ENCODE assay signal across 8 mouse cellular contexts in the genomic region with DNA sequence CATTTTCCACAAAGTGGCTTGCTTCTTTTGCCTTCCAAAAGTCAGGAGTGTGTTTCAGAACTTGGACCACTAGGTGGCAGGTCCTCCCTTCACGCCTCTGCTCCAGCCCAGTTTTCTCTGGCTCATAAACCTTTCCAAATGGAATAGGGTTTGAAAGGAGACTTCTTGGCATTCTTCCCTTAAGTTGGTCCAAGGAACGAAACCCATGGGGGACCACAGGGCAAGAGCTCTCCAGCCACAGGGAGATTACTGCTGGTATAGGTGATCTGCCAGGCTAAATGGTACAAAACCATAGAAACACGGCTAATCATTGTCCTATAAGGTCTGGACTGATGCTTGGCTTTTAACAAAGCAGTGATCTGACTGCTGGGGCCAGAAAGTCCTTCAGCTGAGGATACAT.
DNase-seq lines count a peak whose midpoint lies in the region; ATAC-seq and TF ChIP-seq lines count a peak whose summit lies in the region.

No protein-coding gene starts in this region.

- H3K4me1 ChIP-seq in bone marrow, adult 2 months (ENCODE audit: control insufficient read depth, insufficient read depth, low read length) = no peaks in the 10 kb centered on the region
- peaks cover 19% of the 10 kb centered on the region for H3K4me1 ChIP-seq in forebrain, embryonic 12.5 days
- H3K4me1 ChIP-seq in kidney, embryonic 16.5 days (ENCODE audit: insufficient read depth, low read length) = no peaks in the 10 kb centered on the region
- H3K4me1 ChIP-seq in lung, embryonic 16.5 days (replicated peaks; ENCODE audit: control insufficient read depth, insufficient read depth, low read length) = no peaks in the 10 kb centered on the region

- no peaks in the 10 kb centered on the region for H3K9me3 ChIP-seq in forebrain, embryonic 12.5 days
- H3K9me3 ChIP-seq in kidney, embryonic 16.5 days (ENCODE audit: low read length) = no peaks in the 10 kb centered on the region
- no peaks in the 10 kb centered on the region for H3K9me3 ChIP-seq in lung, embryonic 16.5 days (ENCODE audit: control insufficient read depth, low read length)

- H3K36me3 ChIP-seq in forebrain, embryonic 12.5 days (replicated peaks) = peaks cover 19% of the 10 kb centered on the region
- no peaks in the 10 kb centered on the region for H3K36me3 ChIP-seq in kidney, embryonic 16.5 days (ENCODE audit: insufficient read depth, low read length)
- peaks cover 6% of the 10 kb centered on the region; the same call in 1 of the 2 replicates for H3K36me3 ChIP-seq in lung, embryonic 16.5 days (ENCODE audit: control insufficient read depth, insufficient read depth, low read length)

- no peak overlapping the region for H3K9ac ChIP-seq in forebrain, embryonic 12.5 days
- H3K9ac ChIP-seq in kidney, embryonic 16.5 days (replicated peaks; ENCODE audit: low read length) = no peak overlapping the region
- H3K9ac ChIP-seq in lung, embryonic 16.5 days (ENCODE audit: low read length) = no peak overlapping the region

- WGBS in bone marrow, adult 2 months = 84% methylated on average over 3 of the region's 3 CpGs
- 16% methylated on average over 3 of the region's 3 CpGs for WGBS in forebrain, embryonic 12.5 days
- WGBS in kidney, embryonic 16.5 days = 31% methylated on average over 3 of the region's 3 CpGs
- WGBS in lung, embryonic 16.5 days = 46% methylated on average over 3 of the region's 3 CpGs

- ATAC-seq in forebrain, embryonic 12.5 days (ENCODE audit: low FRiP score) = peak; percentile 34
- ATAC-seq in kidney, embryonic 16.5 days (ENCODE audit: low FRiP score, low TSS enrichment) = peak; percentile 69; the same call in 1 of the 2 replicates
- peak; percentile 36; the same call in 1 of the 2 replicates for ATAC-seq in lung, embryonic 16.5 days (ENCODE audit: low read depth)

- no peak for TF ChIP-seq POLR2A in bone marrow, adult 2 months (IDR thresholded peaks at IDR 0.05; ENCODE audit: borderline replicate concordance, control insufficient read depth, low read depth, low read length)

- no peaks in the 10 kb centered on the region for H3K27me3 ChIP-seq in forebrain, embryonic 12.5 days
- H3K27me3 ChIP-seq in kidney, embryonic 16.5 days (ENCODE audit: insufficient read depth, low read length) = no peaks in the 10 kb centered on the region
- no peaks in the 10 kb centered on the region for H3K27me3 ChIP-seq in lung, embryonic 16.5 days (ENCODE audit: control insufficient read depth, insufficient read depth, low read depth, low read length)

- peak; percentile 46 for DNase-seq in kidney, adult 18-20 months
- no peak for DNase-seq in kidney, adult 11 months
- peak; percentile 65 to 70 for DNase-seq in right cerebral cortex, adult 2 months (ENCODE audit: low spot score in 2 of 2)
- DNase-seq in spleen, adult 18-20 months = no peak

- H3K4me2 ChIP-seq in forebrain, embryonic 12.5 days = no peak overlapping the region
- no peak overlapping the region for H3K4me2 ChIP-seq in kidney, embryonic 16.5 days (replicated peaks; ENCODE audit: low read depth, low read length)
- H3K4me2 ChIP-seq in lung, embryonic 16.5 days (ENCODE audit: low read depth, low read length) = no peak overlapping the region

- TF ChIP-seq CTCF in bone marrow, adult 2 months (IDR thresholded peaks at IDR 0.05; ENCODE audit: control insufficient read depth, insufficient read depth, low read length) = peak; percentile 42; the same call in 1 of the 2 replicates

- H3K4me3 ChIP-seq in bone marrow, adult 2 months (replicated peaks; ENCODE audit: control insufficient read depth, low read depth, low read length) = no peak overlapping the region
- H3K4me3 ChIP-seq in forebrain, embryonic 12.5 days (replicated peaks) = no peak overlapping the region
- no peak overlapping the region for H3K4me3 ChIP-seq in kidney, embryonic 16.5 days (ENCODE audit: low read length)
- no peak overlapping the region for H3K4me3 ChIP-seq in lung, embryonic 16.5 days (ENCODE audit: low read length)

- no peak overlapping the region for H3K27ac ChIP-seq in bone marrow, adult 2 months (ENCODE audit: control insufficient read depth, insufficient read depth, low read depth, low read length, poor library complexity)
- H3K27ac ChIP-seq in forebrain, embryonic 12.5 days = peak overlapping the region; percentile 83
- H3K27ac ChIP-seq in kidney, embryonic 16.5 days (ENCODE audit: low read length) = no peak overlapping the region
- H3K27ac ChIP-seq in lung, embryonic 16.5 days (ENCODE audit: low read length) = no peak overlapping the region

Comparison
In these comparisons a context has a peak if more than half of its experiments do, and no peak if none do; other contexts are left out.
1. DNase-seq: peak in kidney, adult 18-20 months (single experiment) and right cerebral cortex, adult 2 months (2 of 2); none in kidney, adult 11 months (single experiment) and spleen, adult 18-20 months (0 of 2).
2. Peak in every context shown above with its lines, with median percentiles within 50 percentile points of each other: ATAC-seq.